Mouse (Mus musculus) liver, embryonic 14.5 days (tissue): ENCODE measurements around the gene Rpp40.

Experiments
- CTCF ChIP-seq: IDR thresholded peaks from 2 replicates; pipeline ENCODE4 v1.5.1; 2016; ENCODE audit warnings: antibody characterized with exemption, low read depth, control low read depth
- EP300 ChIP-seq: IDR thresholded peaks from 2 replicates; pipeline ENCODE4 v1.6.1; 2016; ENCODE audit warnings: antibody characterized with exemption, low read depth

DNA sequence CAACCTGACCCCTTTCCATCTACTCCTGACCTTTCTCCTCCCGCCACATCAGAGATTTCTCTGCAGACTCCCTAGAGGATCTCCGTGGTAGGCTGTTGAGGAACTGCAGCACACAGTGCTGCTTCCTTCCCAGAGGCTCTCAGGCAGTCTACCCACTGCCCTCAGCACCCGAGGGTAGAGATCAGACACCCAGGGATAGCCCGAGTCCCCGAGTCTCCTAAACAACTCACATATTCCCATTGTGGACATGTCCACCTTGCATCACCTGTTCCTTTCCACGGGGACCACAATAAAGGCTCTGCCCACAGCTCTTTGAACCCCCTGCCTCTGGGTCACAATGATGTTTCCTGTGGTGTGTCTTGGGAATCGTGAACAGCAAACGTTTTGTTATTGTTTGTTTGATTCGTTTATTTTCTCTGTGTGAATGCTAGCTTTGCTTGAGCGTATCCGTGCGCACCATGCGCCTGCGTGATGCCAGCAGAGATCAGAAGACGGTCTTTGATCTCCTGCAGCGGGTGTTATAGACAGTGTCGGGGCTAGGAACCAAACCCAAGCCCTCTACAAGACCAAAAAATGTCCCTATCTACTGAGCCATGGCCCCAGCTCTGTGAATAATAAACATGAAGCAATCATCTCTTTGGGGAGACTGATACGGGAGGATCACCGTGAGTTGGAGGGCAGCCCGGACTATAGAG, 40.6 kb upstream of the Rpp40 start:
- no peak for TF ChIP-seq EP300
- TF ChIP-seq CTCF: no peak
